Mouse (Mus musculus): ENCODE results near the gene Gm38394.
A peak's percentile ranks its signal among the peaks of the same experiment; 100 is the strongest.

Gm38394 gene

GRCm38 (mm10) chr1:133663427-133663826 lies 2.3 kb upstream of the Gm38394 start:
- DNase-seq (ENCODE audit: low spot score), result no peak

GRCm38 (mm10) chr1:133662941-133663340 lies 1.8 kb upstream of the Gm38394 start:
- DNase-seq (ENCODE audit: low spot score), result no peak

- DNase-seq (ENCODE audit: low spot score), result no peak
These were observed 484 bp downstream of the Gm38394 start, which contains the start of gene Zbed6 for GRCm38 (mm10) chr1:133660466-133661202. Gene Zbed6 (minus strand): TSS chr1:133660885.

- DNase-seq (ENCODE audit: low spot score), result no peak
These were observed 2.2 kb downstream of the Gm38394 start for GRCm38 (mm10) chr1:133658878-133659277.

GRCm38 (mm10) chr1:133656811-133657210 lies 4.3 kb downstream of the Gm38394 start:
- DNase-seq (ENCODE audit: low spot score), result no peak

GRCm38 (mm10) chr1:133653033-133653432 lies 8.1 kb downstream of the Gm38394 start:
- DNase-seq (ENCODE audit: low spot score), result no peak

- DNase-seq (ENCODE audit: low spot score), result no peak
These were observed 10.6 kb downstream of the Gm38394 start for GRCm38 (mm10) chr1:133650288-133651055.

GRCm38 (mm10) chr1:133645652-133646051 lies 15.5 kb downstream of the Gm38394 start:
- DNase-seq (ENCODE audit: low spot score), result no peak

- no peak for DNase-seq (ENCODE audit: low spot score)
These were observed 20.0 kb downstream of the Gm38394 start for GRCm38 (mm10) chr1:133641163-133641562.

- no peak for DNase-seq (ENCODE audit: low spot score)
These were observed 22.6 kb downstream of the Gm38394 start for GRCm38 (mm10) chr1:133638517-133638916.

- DNase-seq (ENCODE audit: low spot score), result no peak
These were observed 28.9 kb downstream of the Gm38394 start for GRCm38 (mm10) chr1:133632168-133632567.

GRCm38 (mm10) chr1:133625052-133625451 lies 36.1 kb downstream of the Gm38394 start:
- no peak for DNase-seq (ENCODE audit: low spot score)

- DNase-seq (ENCODE audit: low spot score), result no peak
These were observed 42.8 kb downstream of the Gm38394 start for GRCm38 (mm10) chr1:133618311-133618710.

GRCm38 (mm10) chr1:133617908-133618307 lies 43.2 kb downstream of the Gm38394 start:
- DNase-seq (ENCODE audit: low spot score), result no peak

- no peak for DNase-seq (ENCODE audit: low spot score)
These were observed 47.3 kb downstream of the Gm38394 start for GRCm38 (mm10) chr1:133613817-133614216.

- DNase-seq (ENCODE audit: low spot score), result no peak
These were observed 49.7 kb downstream of the Gm38394 start for GRCm38 (mm10) chr1:133611436-133611835.

- no peak for DNase-seq (ENCODE audit: low spot score)
These were observed 50.5 kb downstream of the Gm38394 start for GRCm38 (mm10) chr1:133610601-133611000.

- DNase-seq (ENCODE audit: low spot score), result peak; percentile 85
These were observed 51.2 kb downstream of the Gm38394 start, which contains the start of gene Snrpe for GRCm38 (mm10) chr1:133609771-133610502. Gene Snrpe (minus strand): TSS chr1:133610291.

GRCm38 (mm10) chr1:133603174-133603573 lies 57.9 kb downstream of the Gm38394 start:
- no peak for DNase-seq (ENCODE audit: low spot score)

GRCm38 (mm10) chr1:133596298-133597007 lies 64.7 kb downstream of the Gm38394 start:
- DNase-seq (ENCODE audit: low spot score), result no peak

GRCm38 (mm10) chr1:133585995-133586537 lies 75.1 kb downstream of the Gm38394 start:
- DNase-seq (ENCODE audit: low spot score), result no peak

GRCm38 (mm10) chr1:133571293-133571692 lies 89.8 kb downstream of the Gm38394 start:
- no peak for DNase-seq (ENCODE audit: low spot score)
